Mouse (Mus musculus) c-Kit-positive CD71-negative TER-119-negative erythroid progenitor cells, embryonic 14.5 days (primary cell): ENCODE measurements around the gene P2rx1.

Source experiments
- DNase-seq: peaks from one replicate; pipeline ENCODE4 v3.0.0-alpha.2; 2013; ENCODE audit warnings: low read depth

The P2rx1 gene

DNA sequence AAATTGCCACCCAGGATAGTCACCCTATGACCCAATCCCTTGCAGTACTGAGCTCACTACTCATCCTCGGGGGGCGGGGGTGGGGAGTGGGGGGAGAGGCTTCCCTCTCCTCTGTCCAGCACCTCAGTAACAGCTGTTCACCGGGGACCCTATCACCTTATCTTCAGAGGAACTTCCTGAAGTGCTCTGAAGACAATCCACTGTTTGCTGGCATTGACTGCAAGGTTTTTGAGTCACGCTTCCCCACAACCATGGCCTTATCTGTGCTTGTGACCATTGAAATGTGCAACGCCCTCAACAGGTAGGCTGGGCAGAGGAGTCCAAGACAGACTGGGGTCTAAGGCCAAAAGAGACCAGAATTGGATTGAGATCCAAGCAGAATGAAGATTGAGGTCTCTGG lies 11.1 kb upstream of the P2rx1 start:
- DNase-seq: no peak

DNA sequence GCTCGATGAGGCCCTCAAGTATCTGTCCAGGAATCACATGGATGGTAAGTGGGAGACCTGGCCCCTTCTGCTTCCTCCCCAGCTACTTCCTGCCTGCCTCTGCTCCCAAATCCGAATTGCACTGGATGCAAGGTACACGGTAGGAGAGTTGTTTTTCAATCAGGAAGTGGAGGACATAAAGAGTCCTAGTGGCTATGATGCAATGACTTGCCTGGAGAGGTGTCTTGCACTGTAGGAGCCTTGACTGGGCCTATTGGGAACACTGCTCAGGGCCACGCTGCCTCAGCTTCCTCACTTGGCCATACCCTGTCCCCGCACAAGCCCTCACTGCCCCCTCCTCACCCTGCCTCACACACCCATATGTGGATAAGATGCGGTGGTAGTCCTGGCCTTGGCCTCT lies 9.9 kb upstream of the P2rx1 start:
- DNase-seq: no peak

DNA sequence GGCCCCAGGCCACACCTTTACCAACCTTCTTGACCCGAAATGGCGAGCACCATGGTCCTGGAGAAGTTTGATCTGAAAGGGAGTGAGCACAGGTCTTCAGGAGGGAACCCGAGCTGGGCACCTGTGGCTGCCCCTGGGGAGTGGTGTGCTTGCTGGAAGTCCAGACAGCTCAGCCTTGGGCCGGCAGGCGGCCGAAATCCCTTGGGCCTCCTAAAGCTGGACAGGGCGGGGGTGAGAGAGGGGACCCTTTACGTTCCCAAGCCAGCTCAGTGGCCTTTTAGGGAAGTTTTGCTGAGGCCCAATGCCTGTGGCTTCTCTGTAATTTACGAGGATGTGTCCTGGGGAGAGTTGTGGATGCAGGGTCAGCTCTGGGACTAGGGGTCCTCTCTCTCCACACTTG lies 8.2 kb upstream of the P2rx1 start:
- no peak for DNase-seq

DNA sequence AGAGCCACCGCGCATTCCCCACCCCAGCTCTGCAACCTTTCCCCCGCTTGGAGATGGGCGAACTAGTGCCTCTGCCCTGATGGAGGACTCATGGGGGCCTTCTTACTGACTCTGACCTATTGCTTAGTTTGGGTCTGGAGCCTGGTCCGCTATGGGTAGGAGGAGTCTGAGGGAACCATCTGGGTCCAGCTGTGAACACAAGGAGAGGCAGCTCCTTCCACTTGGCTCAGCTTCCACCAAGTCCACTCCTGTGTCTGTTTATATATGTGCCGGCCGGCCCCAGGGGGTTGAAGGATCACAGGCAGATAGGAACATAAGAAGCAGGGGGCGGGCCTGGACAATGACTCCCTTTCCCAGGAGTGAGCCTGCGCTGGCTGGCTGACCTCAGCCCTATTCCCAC lies 6.9 kb upstream of the P2rx1 start:
- DNase-seq: no peak

DNA sequence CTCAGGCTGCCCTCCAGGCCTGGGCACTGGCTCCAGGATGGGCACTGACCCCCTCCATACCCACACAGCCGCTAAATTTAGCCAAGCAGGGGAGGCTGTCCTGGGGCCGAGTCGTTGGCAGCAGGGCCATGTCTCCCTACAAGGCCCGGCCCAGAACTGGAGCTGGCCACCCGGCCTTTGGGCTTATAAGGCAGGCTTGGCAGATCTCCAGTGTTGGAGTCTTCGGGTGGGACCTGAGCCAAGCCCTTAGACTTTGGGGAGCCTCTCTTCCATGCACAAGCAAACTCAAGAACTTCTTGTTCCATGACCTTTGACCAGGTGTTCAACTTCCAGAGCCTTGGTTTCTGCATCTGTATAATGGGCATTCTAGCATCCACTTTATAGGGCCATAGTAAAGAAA lies 2.6 kb upstream of the P2rx1 start:
- no peak for DNase-seq

DNA sequence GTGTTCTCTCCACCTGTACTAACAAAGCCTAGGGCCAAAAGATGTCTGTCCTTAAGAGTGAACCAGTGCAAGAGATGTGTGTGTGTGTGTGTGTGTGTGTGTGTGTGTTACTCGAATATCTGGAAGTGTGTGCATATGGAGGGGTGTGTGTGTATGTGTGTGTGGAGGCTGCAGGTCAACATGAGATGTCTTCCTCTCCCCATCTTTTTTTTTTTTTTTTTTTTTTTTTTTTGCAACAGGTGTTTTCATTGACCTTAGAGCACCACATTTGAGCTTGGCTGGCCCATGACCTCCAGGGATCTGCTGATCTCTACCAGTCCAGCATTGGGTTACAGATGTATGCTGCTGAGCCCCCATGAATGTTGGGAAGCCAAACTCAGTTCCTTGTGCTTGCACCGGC lies 2.1 kb upstream of the P2rx1 start:
- no peak for DNase-seq

DNA sequence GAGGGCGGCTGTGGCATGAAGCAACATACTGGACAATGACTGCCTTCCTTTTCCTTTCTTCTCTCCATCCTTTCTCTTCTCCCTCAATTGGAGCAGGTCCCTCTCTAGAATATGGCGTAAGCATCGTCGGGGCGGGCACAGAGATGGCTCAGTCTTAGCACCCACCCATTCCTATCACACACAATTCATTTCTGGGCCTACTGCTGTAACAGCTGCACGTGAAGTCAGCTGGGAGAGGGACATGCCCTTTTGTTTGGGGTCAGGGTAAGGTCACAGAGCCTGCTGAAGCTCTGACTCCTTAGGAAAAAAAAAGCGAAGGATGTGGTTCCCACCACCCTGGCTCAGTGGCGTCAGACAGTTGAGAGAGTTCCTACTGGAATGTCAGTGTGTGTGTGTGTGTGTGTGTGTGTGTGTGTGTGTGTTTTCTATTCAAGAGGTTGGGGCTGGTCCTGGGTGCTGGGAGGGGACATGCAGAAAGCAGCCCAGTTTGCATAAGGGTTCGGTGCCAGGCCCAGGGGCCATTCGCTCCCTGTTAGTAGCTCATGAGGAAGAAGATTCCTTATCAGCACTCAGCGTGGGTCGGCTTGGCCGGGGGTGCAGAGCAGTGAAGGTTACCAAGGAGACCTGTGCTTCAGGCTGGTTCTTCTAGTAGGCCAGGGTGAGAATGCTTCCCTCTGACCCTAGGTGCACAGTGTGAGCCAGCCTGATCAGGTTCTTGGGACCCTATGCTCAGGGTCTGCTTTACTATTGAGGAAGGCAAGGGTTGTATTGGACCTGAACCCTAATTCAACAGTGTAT lies 1.2 kb upstream of the P2rx1 start:
- DNase-seq: no peak

DNA sequence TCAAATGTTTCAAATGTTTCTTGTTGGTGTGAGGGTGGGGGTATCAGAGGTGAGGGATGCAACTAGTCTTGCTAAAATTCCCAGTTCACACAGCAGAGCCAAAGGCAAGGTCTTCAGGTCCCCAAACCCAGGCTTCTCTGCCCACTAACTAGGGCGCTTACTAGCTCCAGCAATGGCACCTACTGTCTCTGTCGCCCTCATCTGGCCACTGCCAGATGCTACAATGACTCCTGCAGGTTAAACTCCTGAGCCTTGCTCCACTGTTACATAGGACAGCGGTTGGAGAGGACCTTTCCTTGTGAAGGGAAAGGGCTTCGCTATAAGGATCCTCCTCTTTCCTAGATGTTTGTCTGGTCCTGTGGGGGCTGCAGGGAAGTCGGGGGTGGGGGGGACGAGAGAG lies 2.1 kb downstream of the P2rx1 start:
- peak; percentile 66 for DNase-seq

DNA sequence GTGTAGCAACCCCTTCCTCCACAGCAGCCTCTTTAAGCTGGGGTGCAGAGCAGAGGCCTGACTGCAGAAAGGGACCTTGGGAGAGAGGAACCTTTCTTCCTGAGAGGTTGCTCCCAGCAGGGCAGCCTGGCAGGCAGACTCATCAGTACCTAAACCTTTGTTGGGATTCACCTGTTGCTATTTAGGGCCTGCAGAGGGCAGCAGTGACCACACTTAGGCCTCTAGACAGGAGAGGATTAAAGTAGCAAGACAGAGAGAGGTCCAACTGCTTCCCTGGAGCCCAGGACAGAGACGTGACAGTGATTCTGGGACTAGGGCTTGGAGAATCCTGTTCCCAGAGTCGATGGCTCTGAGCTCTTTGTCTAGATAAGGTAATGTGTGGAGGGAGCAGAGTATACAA lies 7.5 kb downstream of the P2rx1 start:
- DNase-seq: peak; percentile 69

DNA sequence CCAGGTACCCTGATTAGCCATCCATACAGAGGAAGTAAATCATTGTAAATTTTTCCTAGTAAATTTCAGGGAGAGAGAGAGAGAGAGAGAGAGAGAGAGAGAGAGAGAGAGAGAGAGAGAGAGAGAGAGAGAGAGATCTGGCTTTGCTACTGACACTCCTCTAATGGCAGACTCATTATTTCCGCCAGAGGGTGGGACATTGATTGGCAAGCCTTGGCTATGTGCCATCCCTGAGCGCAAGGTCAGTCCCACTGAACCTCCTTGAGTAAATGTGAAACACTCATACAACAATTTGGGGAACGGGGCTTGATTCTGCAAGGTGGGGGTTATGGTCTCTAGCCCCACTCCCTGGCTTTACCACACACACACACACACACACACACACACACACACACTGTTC lies 8.2 kb downstream of the P2rx1 start:
- DNase-seq: no peak

DNA sequence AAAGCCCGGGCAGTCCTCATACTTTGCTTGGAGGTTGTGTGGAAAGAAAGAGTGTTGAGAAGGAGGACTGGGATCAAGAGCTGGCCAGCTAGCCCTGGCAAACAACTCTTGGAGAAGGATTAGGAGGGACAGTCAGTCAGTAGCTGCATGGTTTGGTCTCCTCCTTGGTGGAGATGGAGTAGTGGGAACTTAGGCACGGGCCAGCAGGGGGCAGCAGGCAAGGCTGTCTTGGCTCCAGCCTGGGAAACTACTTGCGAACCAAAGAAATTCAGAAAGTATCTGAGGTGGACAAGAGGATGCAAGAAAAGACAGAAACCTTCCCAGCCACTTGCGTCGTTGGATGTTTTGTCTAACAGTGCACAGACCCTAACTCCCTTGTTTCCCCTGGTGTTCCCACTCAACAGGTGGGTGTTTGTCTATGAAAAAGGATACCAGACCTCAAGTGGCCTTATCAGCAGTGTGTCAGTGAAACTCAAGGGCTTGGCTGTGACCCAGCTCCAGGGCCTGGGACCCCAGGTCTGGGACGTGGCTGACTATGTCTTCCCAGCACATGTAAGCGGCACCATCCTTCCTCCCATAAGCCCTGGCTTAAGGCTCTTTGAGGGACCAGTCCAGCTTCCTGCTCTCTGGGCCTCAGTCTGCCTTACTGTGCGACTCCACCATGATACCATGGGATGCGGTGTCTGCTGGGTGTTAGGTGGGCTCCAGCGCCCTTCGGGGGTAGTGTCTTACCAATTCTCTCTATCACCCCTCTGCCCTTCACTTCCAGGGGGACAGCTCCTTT lies 9.0 kb downstream of the P2rx1 start:
- DNase-seq: no peak

DNA sequence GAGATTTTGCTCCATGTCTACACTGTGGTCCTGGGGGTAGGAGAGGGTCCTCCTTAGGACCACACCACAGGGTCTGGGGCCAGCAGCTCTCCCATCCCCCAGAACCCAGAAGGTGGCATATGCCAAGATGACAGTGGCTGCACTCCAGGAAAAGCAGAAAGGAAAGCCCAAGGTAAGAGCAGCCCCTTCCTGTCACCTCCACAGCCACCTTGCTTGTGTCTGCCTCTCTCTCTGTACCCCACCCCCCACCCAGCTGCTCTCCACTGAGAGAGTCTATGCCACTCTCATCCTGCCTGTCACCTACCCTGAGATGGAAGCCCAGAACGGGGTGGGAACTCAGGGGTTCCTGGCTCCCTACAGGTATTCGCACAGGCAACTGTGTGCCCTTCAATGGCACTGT lies 9.9 kb downstream of the P2rx1 start:
- no peak for DNase-seq

DNA sequence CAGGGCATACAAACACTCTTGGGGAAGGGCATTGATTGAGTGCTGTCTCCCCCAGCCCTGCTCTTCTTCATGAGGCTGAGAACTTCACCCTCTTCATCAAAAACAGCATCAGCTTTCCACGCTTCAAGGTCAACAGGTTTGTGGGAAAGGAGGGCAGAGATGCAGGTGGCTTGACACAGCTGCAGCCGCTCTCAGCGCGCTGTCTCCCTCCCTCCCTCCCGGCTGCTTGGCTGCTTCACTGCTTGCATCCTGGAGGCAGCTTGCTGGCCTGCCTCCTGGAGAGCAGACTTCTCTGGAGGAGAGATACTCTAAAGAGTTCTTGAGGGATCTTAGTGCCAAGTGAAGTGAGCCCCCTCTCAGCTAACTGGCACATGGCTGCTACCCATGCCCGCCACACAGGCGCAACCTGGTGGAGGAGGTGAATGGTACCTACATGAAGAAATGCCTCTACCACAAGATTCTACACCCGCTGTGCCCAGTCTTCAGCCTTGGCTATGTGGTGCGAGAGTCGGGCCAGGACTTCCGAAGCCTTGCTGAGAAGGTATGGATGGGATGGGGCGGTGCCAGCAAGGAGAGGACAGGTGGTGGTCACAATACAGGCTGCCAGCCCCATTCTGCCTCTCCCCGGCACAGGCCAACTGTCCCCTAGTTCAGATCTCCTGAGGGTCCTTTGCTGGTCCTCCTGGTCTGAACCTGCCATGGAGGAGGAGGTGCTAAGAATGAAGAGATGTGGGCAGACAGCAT lies 10.8 kb downstream of the P2rx1 start:
- no peak for DNase-seq

DNA sequence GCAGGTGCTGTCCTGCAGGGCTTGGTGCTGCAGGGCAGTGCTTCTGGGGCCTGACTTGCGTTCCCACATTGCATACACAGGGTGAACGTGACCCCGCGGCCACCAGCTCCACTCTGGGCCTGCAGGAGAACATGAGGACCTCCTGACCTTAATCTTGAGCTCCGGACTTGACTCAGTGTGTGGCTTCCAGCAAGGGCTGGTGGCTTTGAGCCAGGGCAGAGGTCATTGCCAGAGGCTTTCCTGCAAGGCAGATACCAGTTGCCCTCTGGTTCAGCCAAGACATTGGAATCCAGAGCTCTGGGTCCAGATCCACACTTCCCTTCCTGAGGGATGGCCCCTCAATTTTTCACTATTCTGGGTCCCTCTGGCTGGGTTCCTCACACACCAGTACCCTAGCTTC lies 15.1 kb downstream of the P2rx1 start:
- DNase-seq: no peak

DNA sequence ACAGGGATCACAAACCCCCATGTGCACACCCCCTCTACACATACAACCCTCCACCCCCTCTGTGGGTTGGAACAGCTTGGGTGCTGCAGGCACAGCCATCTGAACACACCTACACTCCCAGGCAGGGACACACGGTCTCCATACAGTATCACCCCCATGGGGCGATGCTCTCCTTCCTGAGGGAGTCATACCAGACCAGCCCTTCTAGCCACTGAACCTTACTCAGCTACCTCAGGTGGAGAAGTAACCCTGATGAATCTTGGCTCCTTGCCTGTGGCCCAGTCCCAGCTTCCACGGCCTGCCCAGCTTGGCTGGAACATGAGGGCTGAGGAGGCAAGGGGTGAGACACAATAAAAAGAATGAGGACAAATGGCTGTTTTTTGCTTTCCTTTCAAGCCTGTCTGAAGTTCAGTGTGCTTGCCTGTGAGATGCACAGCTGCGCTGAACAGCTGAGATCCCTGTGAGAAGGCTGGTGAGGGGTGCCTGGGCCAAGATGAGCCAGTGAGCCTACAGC lies 16.0 kb downstream of the P2rx1 start:
- DNase-seq: no peak

DNA sequence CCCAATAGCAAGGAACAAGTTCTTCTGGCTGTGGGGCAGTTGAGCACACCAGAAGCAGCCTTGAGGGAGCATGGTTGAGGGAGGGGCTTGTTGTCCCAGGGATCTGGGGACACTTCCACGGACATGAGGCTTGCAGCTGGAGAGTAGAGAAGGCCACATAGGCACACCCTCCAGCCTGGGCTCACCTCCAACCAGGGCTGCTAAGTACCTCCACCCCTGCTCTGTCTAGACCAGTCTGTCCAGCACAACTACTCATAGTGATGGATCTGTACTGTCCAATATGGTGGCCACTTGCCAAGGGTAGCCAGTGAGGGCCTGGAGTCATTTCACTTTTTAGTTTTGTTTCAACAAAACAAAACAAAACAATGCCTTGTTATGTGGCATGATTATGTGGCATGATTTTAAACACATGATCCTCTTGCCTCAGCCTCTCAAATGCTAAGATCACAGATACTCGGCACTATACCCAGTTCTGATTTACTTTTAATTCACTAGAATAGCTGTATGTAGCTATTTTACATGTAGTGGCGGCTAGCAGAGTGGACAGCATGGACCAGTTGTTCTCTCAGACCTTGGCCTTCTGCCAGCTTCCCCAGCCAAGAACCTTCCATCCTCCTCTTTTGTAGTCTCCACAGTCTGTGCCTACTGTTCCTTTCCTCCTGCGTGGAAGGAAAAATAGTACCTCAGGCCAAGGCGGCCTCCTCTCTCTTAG lies 16.6 kb downstream of the P2rx1 start:
- no peak for DNase-seq

DNA sequence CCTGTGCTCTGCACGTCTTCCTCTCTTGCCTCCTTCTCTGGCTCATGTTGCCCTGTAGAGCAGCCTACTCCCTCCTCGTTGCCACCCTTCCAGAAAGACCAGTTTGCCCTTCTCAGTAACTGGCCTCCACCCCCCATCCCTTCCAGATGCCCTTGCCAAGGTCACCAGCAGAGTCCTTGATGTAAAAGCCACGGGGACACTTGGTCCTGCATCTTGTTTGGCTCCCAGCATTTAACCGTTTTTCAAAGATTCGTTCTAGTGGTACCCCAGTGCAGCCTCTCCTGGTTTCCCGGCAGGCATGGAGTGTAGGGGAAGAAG lies 17.2 kb downstream of the P2rx1 start:
- DNase-seq: no peak

DNA sequence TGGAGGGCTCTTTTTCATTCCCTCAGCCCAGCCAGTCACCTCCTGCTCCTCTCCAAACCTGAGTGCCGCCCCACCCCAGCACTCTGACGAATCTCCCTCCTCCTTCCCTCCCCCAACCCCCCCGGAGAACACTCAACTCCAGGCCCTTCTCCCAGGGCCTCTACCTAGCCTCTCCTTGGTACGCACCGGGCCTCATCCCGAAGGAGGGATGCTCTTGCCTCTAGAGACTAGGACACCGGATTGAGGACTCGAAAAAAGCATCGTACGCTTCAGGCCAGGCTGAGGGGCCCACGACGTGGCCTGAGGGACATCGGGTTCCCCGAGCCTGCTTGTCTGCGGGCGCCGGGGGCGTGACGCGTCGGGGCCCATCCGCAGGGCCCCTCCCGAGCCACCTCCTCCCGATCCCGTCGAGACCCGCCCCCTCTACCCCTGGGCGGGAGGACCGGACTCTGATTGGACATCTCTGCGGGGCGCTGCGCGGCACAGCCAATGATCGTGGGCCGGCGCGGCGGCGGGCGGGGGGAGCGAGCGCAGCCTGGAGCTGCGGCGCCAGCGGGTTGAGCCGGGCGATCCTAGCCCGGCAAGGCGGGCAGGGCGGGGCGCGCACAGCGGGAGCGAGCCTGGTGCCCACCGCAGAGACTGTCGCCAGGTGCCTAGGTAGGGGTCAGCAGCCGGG lies 19.7 kb downstream of the P2rx1 start, which contains the start of gene Camkk1:
TSS of gene Camkk1 (plus strand) at position 538 of the 676 bp plus-strand sequence.
- peak; percentile 86 for DNase-seq

DNA sequence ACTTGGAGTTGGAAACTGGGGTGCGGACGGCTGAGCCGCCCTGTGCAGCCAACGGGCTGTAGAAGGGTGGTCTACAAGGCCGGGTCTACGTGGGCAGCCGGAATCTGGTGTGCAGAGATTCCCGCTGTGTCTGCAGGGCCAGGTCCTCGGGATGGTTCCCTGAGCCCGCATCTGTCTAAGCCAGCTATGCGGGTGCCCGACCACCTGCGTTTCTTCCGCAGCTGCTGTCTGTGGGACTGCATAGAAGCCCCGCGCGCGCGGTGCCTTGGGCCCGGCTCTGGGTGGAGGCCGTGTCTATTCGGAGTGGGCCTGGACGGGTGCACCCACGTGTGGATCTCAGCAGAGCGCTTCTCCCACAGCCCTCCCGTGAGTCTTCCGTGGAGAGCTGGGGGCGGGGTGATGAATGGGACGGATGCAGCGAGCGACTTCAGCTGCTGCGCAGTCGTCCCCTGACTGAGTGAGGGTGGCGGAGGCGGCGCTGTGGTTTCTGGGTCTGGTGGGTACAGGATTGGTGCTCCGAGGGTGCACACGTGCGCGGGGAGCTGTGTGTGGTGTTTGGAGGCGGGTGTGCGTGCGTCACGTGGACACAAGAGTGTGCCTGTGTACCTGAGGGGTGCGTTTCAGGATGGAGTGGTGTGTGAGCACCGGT lies 20.4 kb downstream of the P2rx1 start:
- peak; percentile 46 for DNase-seq

DNA sequence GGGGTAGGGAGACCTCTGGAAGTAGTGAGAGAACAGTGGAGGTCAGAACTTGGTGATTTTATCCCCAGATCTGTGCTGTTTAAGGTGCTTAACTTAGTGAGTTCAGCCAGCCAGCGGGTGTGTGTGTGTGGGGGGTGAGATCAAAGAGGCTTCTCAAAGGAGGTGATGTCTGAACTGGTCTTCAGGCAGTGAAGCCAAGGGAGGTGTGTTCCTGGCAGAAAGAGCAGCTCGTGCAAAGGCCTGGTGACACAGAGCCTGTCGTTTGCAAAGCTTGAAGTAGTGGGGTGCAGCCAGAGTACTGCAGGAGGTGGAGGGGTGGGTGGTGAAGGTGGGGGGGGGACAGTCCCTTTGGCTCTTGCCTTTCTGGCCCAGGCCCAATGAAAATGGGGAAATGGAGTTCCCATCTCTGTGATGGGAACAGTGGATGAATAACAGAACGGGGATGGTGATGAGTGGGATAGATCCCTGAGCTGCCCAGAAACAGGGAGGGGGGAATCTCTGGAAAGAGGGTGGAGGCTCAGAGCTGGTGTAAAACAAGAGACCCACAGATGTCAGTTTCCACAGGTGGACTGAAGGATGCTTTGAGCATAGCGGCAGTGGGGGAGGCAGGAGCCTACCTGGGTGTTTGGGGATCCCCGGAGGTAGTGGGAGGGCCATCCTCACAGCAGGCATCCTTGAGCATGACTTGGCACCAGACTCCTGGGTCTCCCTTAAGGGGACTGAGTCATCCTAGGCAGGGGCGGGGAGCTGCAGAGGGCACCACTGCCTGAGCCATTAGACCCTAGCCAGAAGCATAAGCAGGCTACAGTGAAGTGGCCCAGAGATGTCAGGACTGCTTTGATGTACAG lies 22.3 kb downstream of the P2rx1 start:
- no peak for DNase-seq
